Mouse (Mus musculus) neural tube, embryonic 15.5 days (tissue): ENCODE measurements around the gene Syt12. TPM values are rescaled to one million over a fixed set of nuclear protein-coding genes. Genes with fewer than 3 reads are reported as not detected.

ENCODE experiments used
- ATAC-seq: fragments of 200-750 bp; cut with Nextera tagmentation; 2 replicates; pipeline ENCODE4 v1.8.0; 2017; ENCODE audit warnings: mild to moderate bottlenecking, moderate TSS enrichment, moderate library complexity; ENCODE audit not compliant: low FRiP score
- H3K27ac ChIP-seq: fragments of 300-500 bp; sonication (generic); replicated peaks from 2 replicates; pipeline ENCODE4 v1.5.1; 2015; ENCODE audit warnings: mild to moderate bottlenecking, inconsistent platforms
- H3K27me3 ChIP-seq: fragments of 300-500 bp; sonication (generic); replicated peaks from 2 replicates; pipeline ENCODE4 v1.6.1; 2015; ENCODE audit warnings: inconsistent platforms
- H3K36me3 ChIP-seq: fragments of 300-500 bp; sonication (generic); 2 replicates; pipeline ENCODE4 v1.6.1; 2015; ENCODE audit warnings: inconsistent platforms
- H3K4me1 ChIP-seq: fragments of 300-500 bp; sonication (generic); 2 replicates; pipeline ENCODE4 v1.6.1; 2015; ENCODE audit warnings: inconsistent platforms
- H3K4me2 ChIP-seq: fragments of 300-500 bp; sonication (generic); 2 replicates; pipeline ENCODE4 v1.6.1; 2015; ENCODE audit warnings: inconsistent platforms, mild to moderate bottlenecking, moderate library complexity
- H3K4me3 ChIP-seq: fragments of 300-500 bp; sonication (generic); replicated peaks from 2 replicates; pipeline ENCODE4 v1.5.1; 2015; ENCODE audit warnings: mild to moderate bottlenecking, inconsistent platforms
- H3K9ac ChIP-seq: fragments of 300-500 bp; sonication (generic); replicated peaks from 2 replicates; pipeline ENCODE4 v1.6.1; 2015; ENCODE audit warnings: mild to moderate bottlenecking, inconsistent platforms
- H3K9me3 ChIP-seq: fragments of 300-500 bp; sonication (generic); replicated peaks from 2 replicates; pipeline ENCODE4 v1.6.1; 2016; ENCODE audit warnings: inconsistent platforms
- WGBS: fragments of 180-500 bp; shearing (Covaris S2); methylation state at CpG from one replicate; pipeline ENCODE4 v1.1.7; 2015; ENCODE audit warnings: mixed read lengths; 5-methylcytosine and 5-hydroxymethylcytosine counted together
- polyA plus RNA-seq: library from polyadenylated mRNA; unstranded; fragments of >200 nt; fragmentation: Nextera tagmentation; extraction: Ambion mirVana; gene quantifications from 2 replicates; pipeline ENCODE4 v1.2.1, GENCODE M21; 2015

Syt12 gene
- 8.8 TPM in 2 replicates for polyA plus RNA-seq

DNA sequence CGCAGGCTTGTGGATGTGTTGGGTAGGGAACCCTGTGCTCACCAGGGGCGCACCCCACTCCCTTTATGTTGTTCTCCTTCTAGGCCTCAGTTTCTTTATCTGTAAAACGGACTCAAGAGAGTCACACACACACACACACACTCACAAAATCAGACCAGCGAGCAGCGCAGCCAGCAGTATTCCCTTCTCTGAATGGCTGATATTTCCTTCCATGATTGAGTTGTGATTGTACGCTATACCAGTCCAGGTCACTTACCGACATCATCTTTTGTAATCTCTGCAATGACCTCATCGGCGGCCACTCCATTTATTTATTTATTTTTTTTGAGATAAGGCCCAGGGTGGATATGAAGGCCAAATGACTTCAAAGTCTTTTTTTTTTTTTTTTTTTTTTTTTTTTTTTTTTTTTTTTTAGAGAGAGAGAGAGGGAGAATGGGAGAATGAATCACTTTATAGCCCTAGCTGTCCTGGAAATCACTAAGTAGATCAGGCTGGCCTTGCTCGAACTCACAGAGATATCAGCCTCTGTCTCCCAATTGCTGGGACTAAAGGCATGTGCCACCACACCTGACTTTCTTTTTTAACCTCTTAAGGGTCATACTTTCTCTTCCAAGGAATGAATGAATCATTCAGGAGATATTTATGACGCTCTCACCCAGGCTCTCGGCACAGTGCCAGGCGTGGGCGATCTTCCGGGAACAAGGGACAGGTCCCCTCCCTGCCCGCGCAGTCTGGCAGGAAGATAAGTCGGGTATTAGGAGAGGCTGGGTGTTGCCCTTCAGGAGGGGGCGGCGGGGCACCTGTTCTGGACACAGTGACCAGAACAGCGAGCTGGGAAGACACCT, at the start of gene Syt12:
Gene Syt12, minus strand, starts transcription at position 103 of the 845 bp plus-strand sequence.
- H3K9me3 ChIP-seq: no peaks in the 10 kb centered on the region
- H3K4me1 ChIP-seq: peaks cover 15% of the 10 kb centered on the region
- H3K4me2 ChIP-seq: peak within 1 kb of the TSS; percentile 97
- peak within 1 kb of the TSS; percentile 34 for H3K27ac ChIP-seq
- H3K27me3 ChIP-seq: peaks cover 33% of the 10 kb centered on the region
- no peaks in the 10 kb centered on the region for H3K36me3 ChIP-seq
- ATAC-seq: 0 out of 2 replicates have a peak, but pooled peaks have one; percentile 19
- H3K4me3 ChIP-seq: peak within 1 kb of the TSS; percentile 57
- peak within 1 kb of the TSS; percentile 51 for H3K9ac ChIP-seq
- WGBS: 36% methylated on average over 21 of the region's 21 CpGs

- no peaks in the 10 kb centered on the region for H3K4me1 ChIP-seq
- H3K4me3 ChIP-seq: no peak overlapping the region
- no peak for ATAC-seq
- no peak overlapping the region for H3K27ac ChIP-seq
- no peak overlapping the region for H3K4me2 ChIP-seq
- no peak overlapping the region for H3K9ac ChIP-seq
- H3K36me3 ChIP-seq: no peaks in the 10 kb centered on the region
- 92% methylated on average over 3 of the region's 3 CpGs for WGBS
- H3K9me3 ChIP-seq: no peaks in the 10 kb centered on the region
- H3K27me3 ChIP-seq: no peaks in the 10 kb centered on the region
These were observed 44.3 kb upstream of the Syt12 start for GRCm38 (mm10) chr19:4521426-4522050.

- H3K4me2 ChIP-seq: no peak overlapping the region
- no peak for ATAC-seq
These were observed 40.2 kb upstream of the Syt12 start for GRCm38 (mm10) chr19:4517483-4517882.

GRCm38 (mm10) chr19:4516288-4516687, 39.0 kb upstream of the Syt12 start:
- H3K27ac ChIP-seq: peak overlapping the region; percentile 19; the same call in 1 of the 2 replicates
- H3K9ac ChIP-seq: no peak overlapping the region
- no peak for ATAC-seq
- H3K9me3 ChIP-seq: no peaks in the 10 kb centered on the region
- H3K4me2 ChIP-seq: no peak overlapping the region
- H3K36me3 ChIP-seq: no peaks in the 10 kb centered on the region
- H3K4me3 ChIP-seq: no peak overlapping the region
- WGBS: 69% methylated on average over 2 of the region's 2 CpGs
- peaks cover 3% of the 10 kb centered on the region; the same call in 1 of the 2 replicates for H3K27me3 ChIP-seq
- H3K4me1 ChIP-seq: peaks cover 12% of the 10 kb centered on the region; the same call in 1 of the 2 replicates

More at GRCm38 (mm10) chr19:4517483-4517882, 40.2 kb upstream of the Syt12 start:
- 88% methylated on average over 1 of the region's 1 CpGs for WGBS
- Histone ChIP-seq H3K27me3 (no peaks in the 10 kb centered on the region), H3K4me3 (no peak overlapping the region), H3K36me3 (no peaks in the 10 kb centered on the region), H3K9me3 (no peaks in the 10 kb centered on the region), H3K9ac (no peak overlapping the region), H3K27ac (no peak overlapping the region), H3K4me1 (peaks cover 9% of the 10 kb centered on the region; the same call in 1 of the 2 replicates)

DNA sequence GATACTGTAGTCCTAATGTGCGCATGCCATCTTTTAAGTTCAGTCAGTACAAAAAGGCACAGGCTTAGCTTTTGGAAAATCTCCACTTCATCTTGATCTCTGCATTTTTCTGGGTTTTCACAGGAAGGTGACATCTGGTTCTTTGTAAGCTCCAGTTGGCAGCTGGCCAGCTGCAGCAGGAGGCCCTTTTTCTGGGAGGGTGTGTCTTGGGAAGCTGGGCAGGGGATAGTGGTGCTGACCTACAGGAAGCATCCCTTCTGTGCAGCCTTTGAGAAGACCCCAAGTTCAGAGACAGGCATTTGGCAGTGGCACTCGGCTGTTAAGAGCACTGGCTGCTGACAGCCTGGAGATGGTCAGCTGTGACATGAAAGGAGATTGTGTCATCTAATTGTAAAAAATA, 38.5 kb upstream of the Syt12 start:
- Histone ChIP-seq H3K36me3 (no peaks in the 10 kb centered on the region), H3K9ac (no peak overlapping the region), H3K27me3 (peaks cover 3% of the 10 kb centered on the region; the same call in 1 of the 2 replicates), H3K27ac (peak overlapping the region; percentile 19), H3K4me3 (no peak overlapping the region), H3K4me1 (peaks cover 18% of the 10 kb centered on the region), H3K4me2 (no peak overlapping the region), H3K9me3 (no peaks in the 10 kb centered on the region)
- ATAC-seq: no peak
- 54% methylated on average over 2 of the region's 2 CpGs for WGBS

GRCm38 (mm10) chr19:4513236-4513858, 36.1 kb upstream of the Syt12 start:
- Histone ChIP-seq H3K9me3 (no peaks in the 10 kb centered on the region), H3K27ac (no peak overlapping the region), H3K4me1 (peaks cover 24% of the 10 kb centered on the region), H3K9ac (no peak overlapping the region), H3K4me2 (no peak overlapping the region), H3K4me3 (no peak overlapping the region), H3K36me3 (no peaks in the 10 kb centered on the region), H3K27me3 (peaks cover 3% of the 10 kb centered on the region; the same call in 1 of the 2 replicates)
- ATAC-seq: no peak
- whole genome bisulfite sequencing: 76% methylated on average over 4 of the region's 4 CpGs

GRCm38 (mm10) chr19:4511116-4511841, 34.0 kb upstream of the Syt12 start:
- no peaks in the 10 kb centered on the region for H3K36me3 ChIP-seq
- H3K9me3 ChIP-seq: no peaks in the 10 kb centered on the region
- H3K9ac ChIP-seq: peak overlapping the region; percentile 46
- peak overlapping the region; percentile 70 for H3K4me3 ChIP-seq
- H3K4me2 ChIP-seq: peak overlapping the region; percentile 81
- H3K27me3 ChIP-seq: peaks cover 3% of the 10 kb centered on the region; the same call in 1 of the 2 replicates
- H3K4me1 ChIP-seq: peaks cover 24% of the 10 kb centered on the region
- ATAC-seq: no peak
- WGBS: 7% methylated on average over 13 of the region's 13 CpGs
- H3K27ac ChIP-seq: no peak overlapping the region

DNA sequence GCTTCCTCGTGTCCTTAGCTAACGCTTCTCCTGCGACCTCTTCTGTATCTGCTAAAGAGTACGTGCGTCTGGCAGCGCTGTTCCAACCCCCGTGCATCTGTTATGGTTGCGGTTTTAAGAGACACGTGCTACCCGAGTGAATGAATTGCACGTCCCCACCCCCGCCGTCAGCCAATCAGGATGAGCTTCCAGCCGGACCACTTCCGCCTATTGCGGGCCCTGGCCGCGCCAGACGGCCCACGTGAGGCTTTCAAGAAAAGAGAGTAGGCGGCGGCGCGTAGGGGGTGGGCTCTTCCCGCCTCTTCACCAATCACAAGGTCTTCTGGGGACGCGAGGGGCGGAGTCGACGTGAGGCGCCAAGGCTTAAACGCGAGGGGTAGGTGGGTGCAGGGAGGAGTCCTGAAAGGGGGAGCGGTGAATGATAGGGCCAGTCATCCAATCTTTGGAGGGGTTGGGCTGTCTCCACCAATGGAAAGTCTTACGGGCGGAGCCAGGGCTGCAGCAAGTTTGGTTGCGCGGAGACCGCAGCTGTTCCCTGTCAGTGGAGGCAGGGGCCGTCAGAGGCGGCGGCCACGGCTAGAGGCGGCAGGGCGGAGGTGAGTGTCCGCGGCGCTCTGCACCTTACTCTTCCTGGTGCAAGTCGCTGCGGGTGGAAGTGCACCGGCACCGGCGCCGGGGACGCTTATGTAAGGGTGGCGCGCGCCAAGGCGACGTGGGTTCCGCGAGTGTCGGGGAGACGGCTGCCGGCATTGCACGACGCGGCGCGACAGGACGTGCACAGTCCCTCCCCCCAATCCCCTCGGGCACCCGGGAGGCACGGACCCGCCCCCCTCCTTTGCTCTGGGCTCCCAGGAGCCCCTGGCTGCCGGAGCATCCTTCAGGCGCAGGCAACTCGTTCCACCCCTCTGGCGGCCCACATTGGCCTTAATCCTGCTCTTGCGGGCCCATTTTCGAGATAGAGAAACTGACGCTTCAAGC, 33.0 kb upstream of the Syt12 start, which contains the start of gene Pcx:
Gene Pcx, plus strand, starts transcription at position 487 of the 978 bp plus-strand sequence.
- H3K36me3 ChIP-seq: no peaks in the 10 kb centered on the region
- WGBS: under 1% methylated on average over 73 of the region's 82 CpGs

GRCm38 (mm10) chr19:4507746-4508145, 30.5 kb upstream of the Syt12 start:
- no peaks in the 10 kb centered on the region for H3K9me3 ChIP-seq
- ATAC-seq: no peak
- H3K36me3 ChIP-seq: no peaks in the 10 kb centered on the region
- peaks cover 3% of the 10 kb centered on the region; the same call in 1 of the 2 replicates for H3K27me3 ChIP-seq
- H3K4me1 ChIP-seq: peaks cover 15% of the 10 kb centered on the region
- 78% methylated on average over 3 of the region's 3 CpGs for WGBS
- H3K27ac ChIP-seq: no peak overlapping the region
- H3K9ac ChIP-seq: no peak overlapping the region
- no peak overlapping the region for H3K4me2 ChIP-seq
- H3K4me3 ChIP-seq: no peak overlapping the region

More for the DNA sequence above, 33.0 kb upstream of the Syt12 start, which contains the start of gene Pcx:
- peak within 1 kb of the TSS; percentile 68 for H3K27ac ChIP-seq
- ATAC-seq: peak; percentile 100
- no peaks in the 10 kb centered on the region for H3K9me3 ChIP-seq
- peak within 1 kb of the TSS; percentile 70 for H3K4me3 ChIP-seq
- H3K9ac ChIP-seq: peak within 1 kb of the TSS; percentile 46
- H3K4me1 ChIP-seq: peaks cover 15% of the 10 kb centered on the region
- H3K27me3 ChIP-seq: peaks cover 3% of the 10 kb centered on the region; the same call in 1 of the 2 replicates
- H3K4me2 ChIP-seq: peak within 1 kb of the TSS; percentile 81

- H3K36me3 ChIP-seq: no peaks in the 10 kb centered on the region
- no peaks in the 10 kb centered on the region for H3K9me3 ChIP-seq
- no peak overlapping the region for H3K27ac ChIP-seq
- no peak for ATAC-seq
- no peak overlapping the region for H3K4me3 ChIP-seq
- no peak overlapping the region for H3K4me2 ChIP-seq
- H3K9ac ChIP-seq: no peak overlapping the region
- WGBS: 88% methylated on average over 1 of the region's 1 CpGs
- no peaks in the 10 kb centered on the region for H3K27me3 ChIP-seq
- H3K4me1 ChIP-seq: peaks cover 4% of the 10 kb centered on the region
These were observed 27.6 kb upstream of the Syt12 start for GRCm38 (mm10) chr19:4504830-4505229.
